Mouse (Mus musculus) liver, embryonic 11.5 days (tissue): Measurements from ENCODE around the gene Rbfox1. TPM values are rescaled to one million over a fixed set of nuclear protein-coding genes. Genes with fewer than 3 reads are reported as not detected.

Experiments used
- ATAC-seq: fragments of 200-750 bp; cut with Nextera tagmentation; replicated peaks from 2 replicates; pipeline ENCODE4 v1.8.0; 2017; ENCODE audit warnings: moderate number of reproducible peaks, mild to moderate bottlenecking, moderate TSS enrichment, moderate library complexity; ENCODE audit not compliant: low FRiP score
- DNase-seq: peaks from one replicate; pipeline ENCODE4 v3.0.0-alpha.2; 2017; ENCODE audit warnings: low spot score
- H3K27ac ChIP-seq: fragments of 300-500 bp; sonication (generic); 2 replicates; pipeline ENCODE4 v1.5.1; 2014; ENCODE audit warnings: mild to moderate bottlenecking, low read depth, low read length, control low read depth
- H3K27me3 ChIP-seq: fragments of 300-500 bp; sonication (generic); replicated peaks from 2 replicates; pipeline ENCODE4 v1.6.1; 2014; ENCODE audit warnings: low read length, mixed read lengths; ENCODE audit not compliant: control insufficient read depth, insufficient read depth
- H3K36me3 ChIP-seq: fragments of 300-500 bp; sonication (generic); 2 replicates; pipeline ENCODE4 v1.6.1; 2014; ENCODE audit warnings: mild to moderate bottlenecking, low read length, moderate library complexity, mixed read lengths; ENCODE audit not compliant: control insufficient read depth, insufficient read depth
- H3K4me1 ChIP-seq: fragments of 300-500 bp; sonication (generic); replicated peaks from 2 replicates; pipeline ENCODE4 v1.6.1; 2014; ENCODE audit warnings: low read length, mixed read lengths; ENCODE audit not compliant: control insufficient read depth, insufficient read depth
- H3K4me2 ChIP-seq: fragments of 300-500 bp; sonication (generic); 2 replicates; pipeline ENCODE4 v1.6.1; 2014; ENCODE audit warnings: mild to moderate bottlenecking, control low read depth, moderate library complexity
- H3K4me3 ChIP-seq: fragments of 300-500 bp; sonication (generic); 2 replicates; pipeline ENCODE4 v1.5.1; 2014; ENCODE audit warnings: low read depth, low read length, control low read depth
- H3K9ac ChIP-seq: fragments of 300-500 bp; sonication (generic); 2 replicates; pipeline ENCODE4 v1.6.1; 2014; ENCODE audit warnings: low read depth, low read length, control low read depth
- H3K9me3 ChIP-seq: fragments of 300-500 bp; sonication (generic); 2 replicates; pipeline ENCODE4 v1.6.1; 2016; ENCODE audit warnings: low read length, inconsistent platforms, mixed read lengths; ENCODE audit not compliant: control insufficient read depth
- WGBS: fragments of 180-500 bp; shearing (Covaris S2); extraction: QIAGEN DNeasy Blood & Tissue Kit; methylation state at CpG from one replicate; pipeline ENCODE4 v1.1.7; 2014; 5-methylcytosine and 5-hydroxymethylcytosine counted together
- polyA plus RNA-seq: library from polyadenylated mRNA; unstranded; fragments of >200 nt; fragmentation: Nextera tagmentation; extraction: Ambion mirVana; gene quantifications from 2 replicates; pipeline ENCODE4 v1.2.1, GENCODE M21; 2014

Rbfox1 gene
- polyA plus RNA-seq, 1 experiment from 2014 or later: 1.4 TPM

DNA sequence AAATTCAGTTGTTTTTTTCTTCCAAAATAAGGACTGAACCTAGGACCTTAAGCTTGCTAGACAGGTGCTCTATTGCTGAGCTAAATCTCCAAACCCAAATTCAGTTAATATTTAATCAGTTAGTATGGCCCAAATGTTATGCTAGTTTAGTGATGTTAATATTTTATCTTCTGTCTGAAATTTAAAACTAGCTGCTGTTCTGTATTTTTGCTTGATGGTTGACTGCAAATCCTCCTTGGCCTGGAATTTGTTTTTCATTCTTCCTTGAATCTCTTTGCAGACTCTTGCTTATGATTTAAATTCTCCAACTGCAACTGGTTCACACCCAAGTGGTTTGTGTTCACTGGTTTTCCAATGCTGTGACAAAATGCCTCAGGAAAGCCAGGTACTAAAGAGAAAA is 121.8 kb downstream of the Rbfox1 start:
- Histone ChIP-seq H3K9ac (no peak overlapping the region), H3K4me3 (no peak overlapping the region), H3K27ac (no peak overlapping the region), H3K9me3 (no peaks in the 10 kb centered on the region), H3K4me1 (no peaks in the 10 kb centered on the region), H3K4me2 (no peak overlapping the region), H3K27me3 (no peaks in the 10 kb centered on the region), H3K36me3 (no peaks in the 10 kb centered on the region)
- DNase-seq (no peak), ATAC-seq (no peak)

DNA sequence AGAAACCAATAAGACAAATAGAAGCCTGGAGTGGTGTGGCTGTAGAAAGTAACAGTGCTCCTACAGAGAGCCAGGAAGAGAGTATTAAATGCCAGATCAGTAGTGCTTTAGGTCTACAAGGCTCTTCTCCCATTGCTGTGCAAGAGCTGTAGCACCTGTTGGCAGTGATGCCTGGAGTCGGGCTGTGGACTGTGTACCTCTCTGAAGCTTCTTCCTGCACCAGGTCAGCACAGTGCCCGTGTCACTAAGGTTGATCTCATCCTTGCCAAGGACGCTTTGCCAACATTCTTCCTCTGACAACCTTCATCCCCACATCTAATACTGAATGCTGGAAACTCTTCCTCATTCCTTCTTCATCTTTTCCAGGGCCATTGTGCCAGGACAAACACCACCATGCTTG is 127.7 kb downstream of the Rbfox1 start:
- H3K4me3 ChIP-seq: no peak overlapping the region
- WGBS: 80% methylated on average over 3 of the region's 3 CpGs

DNA sequence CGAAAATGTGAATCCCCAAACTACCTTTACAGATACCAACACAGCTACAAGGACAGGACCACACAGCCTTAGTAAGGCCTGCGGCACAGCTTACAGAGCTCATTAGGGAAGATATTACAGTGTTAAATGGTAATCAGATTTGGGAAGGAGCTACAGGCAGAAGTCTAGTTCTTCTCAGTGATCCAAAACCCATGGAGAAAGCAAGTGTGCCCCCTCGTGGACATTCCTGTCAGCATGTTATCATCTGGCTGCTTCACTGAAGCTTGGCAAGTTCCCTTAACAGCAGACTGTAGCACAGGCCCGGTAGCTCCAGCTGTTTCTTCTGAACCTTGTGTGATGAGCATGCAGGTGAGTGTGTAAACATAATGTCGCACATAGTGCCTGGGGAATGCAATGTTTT is 133.5 kb downstream of the Rbfox1 start:
- no peak for ATAC-seq
- H3K4me2 ChIP-seq: no peak overlapping the region
- H3K9me3 ChIP-seq: no peaks in the 10 kb centered on the region
- no peaks in the 10 kb centered on the region for H3K4me1 ChIP-seq
- no peaks in the 10 kb centered on the region for H3K36me3 ChIP-seq
- H3K27me3 ChIP-seq: no peaks in the 10 kb centered on the region
- 33% methylated on average over 5 of the region's 5 CpGs for WGBS
- DNase-seq: peak; percentile 43
- no peak overlapping the region for H3K27ac ChIP-seq
- H3K9ac ChIP-seq: no peak overlapping the region
- no peak overlapping the region for H3K4me3 ChIP-seq

More for the DNA sequence above, 127.7 kb downstream of the Rbfox1 start:
- no peaks in the 10 kb centered on the region for H3K36me3 ChIP-seq
- ATAC-seq: no peak
- H3K4me2 ChIP-seq: no peak overlapping the region
- no peaks in the 10 kb centered on the region for H3K9me3 ChIP-seq
- no peaks in the 10 kb centered on the region for H3K27me3 ChIP-seq
- no peak overlapping the region for H3K27ac ChIP-seq
- H3K4me1 ChIP-seq: no peaks in the 10 kb centered on the region
- no peak overlapping the region for H3K9ac ChIP-seq
- DNase-seq: no peak

DNA sequence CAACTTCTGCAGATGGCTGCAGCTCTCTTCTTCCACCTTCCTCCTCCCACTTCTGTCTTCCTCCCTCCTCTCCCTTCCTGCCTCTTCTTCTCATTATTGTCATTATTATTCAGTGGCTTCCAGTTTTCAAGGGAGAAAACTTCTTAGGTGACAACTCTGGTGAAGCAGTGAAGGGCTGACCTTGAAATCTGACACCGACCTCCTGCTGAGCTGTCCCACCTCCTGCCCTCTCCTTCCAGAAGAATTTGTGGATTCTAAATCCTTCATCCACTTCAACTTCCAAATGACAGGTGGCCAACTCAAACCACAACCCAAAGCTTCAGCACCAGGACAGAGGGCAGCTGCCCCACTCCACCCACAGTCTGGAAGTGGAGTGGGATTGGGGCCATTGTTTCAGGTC is 134.2 kb downstream of the Rbfox1 start:
- no peak overlapping the region for H3K4me3 ChIP-seq
- H3K27me3 ChIP-seq: no peaks in the 10 kb centered on the region
- H3K27ac ChIP-seq: no peak overlapping the region
- H3K4me2 ChIP-seq: no peak overlapping the region
- H3K36me3 ChIP-seq: no peaks in the 10 kb centered on the region
- H3K9me3 ChIP-seq: no peaks in the 10 kb centered on the region
- no peaks in the 10 kb centered on the region for H3K4me1 ChIP-seq
- ATAC-seq (no peak), DNase-seq (no peak)
- 22% methylated on average over 1 of the region's 1 CpGs for WGBS
- no peak overlapping the region for H3K9ac ChIP-seq

DNA sequence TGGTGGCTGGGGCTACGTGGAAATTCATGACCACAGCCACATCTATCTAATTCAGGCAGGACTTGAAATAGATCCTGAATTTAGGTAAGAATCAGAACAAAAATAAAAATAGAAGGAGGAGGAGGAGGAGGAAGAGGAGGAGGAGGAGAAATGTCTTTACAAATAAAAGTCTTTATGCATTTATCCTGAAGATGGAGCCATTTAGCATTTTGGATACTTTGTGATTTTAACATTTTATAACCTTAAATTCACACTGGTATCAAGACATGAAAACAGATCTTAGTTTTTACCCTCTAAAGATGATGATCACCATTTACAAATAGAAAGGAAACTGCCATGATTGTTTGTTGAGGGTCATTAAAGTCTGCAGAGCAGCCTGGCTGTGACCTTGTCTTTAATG is 146.1 kb downstream of the Rbfox1 start:
- Histone ChIP-seq H3K27me3 (no peaks in the 10 kb centered on the region), H3K27ac (no peak overlapping the region), H3K36me3 (no peaks in the 10 kb centered on the region), H3K9me3 (no peaks in the 10 kb centered on the region), H3K4me1 (no peaks in the 10 kb centered on the region), H3K4me3 (no peak overlapping the region), H3K9ac (no peak overlapping the region), H3K4me2 (no peak overlapping the region)
- 57% methylated on average over 1 of the region's 1 CpGs for WGBS
- DNase-seq: no peak
- ATAC-seq: no peak

DNA sequence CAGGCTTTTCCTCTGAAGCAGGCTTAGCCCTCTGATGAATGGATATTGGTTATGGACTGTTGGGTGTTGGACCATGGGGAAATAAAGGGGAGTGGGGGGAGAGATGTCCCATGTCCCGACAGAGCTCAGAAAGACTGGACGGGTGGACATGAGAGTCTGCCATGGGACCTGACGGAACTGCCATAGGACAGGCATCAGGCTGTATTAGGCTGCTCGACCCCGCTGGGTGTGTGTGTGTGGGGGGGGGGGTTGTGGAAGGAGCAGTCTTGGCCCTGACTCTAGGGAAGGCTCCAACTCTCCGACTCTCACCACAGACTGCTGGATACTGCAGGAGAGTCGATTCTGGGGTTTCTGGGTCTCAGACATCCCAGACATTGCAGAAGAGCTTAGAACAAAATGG is 147.4 kb downstream of the Rbfox1 start:
- ATAC-seq: no peak
- WGBS: 86% methylated on average over 7 of the region's 7 CpGs
- no peak overlapping the region for H3K4me2 ChIP-seq
- no peak overlapping the region for H3K4me3 ChIP-seq
- no peaks in the 10 kb centered on the region for H3K4me1 ChIP-seq
- H3K27me3 ChIP-seq: no peaks in the 10 kb centered on the region
- no peak overlapping the region for H3K9ac ChIP-seq
- no peaks in the 10 kb centered on the region for H3K36me3 ChIP-seq
- no peak overlapping the region for H3K27ac ChIP-seq
- no peak for DNase-seq
- H3K9me3 ChIP-seq: no peaks in the 10 kb centered on the region

DNA sequence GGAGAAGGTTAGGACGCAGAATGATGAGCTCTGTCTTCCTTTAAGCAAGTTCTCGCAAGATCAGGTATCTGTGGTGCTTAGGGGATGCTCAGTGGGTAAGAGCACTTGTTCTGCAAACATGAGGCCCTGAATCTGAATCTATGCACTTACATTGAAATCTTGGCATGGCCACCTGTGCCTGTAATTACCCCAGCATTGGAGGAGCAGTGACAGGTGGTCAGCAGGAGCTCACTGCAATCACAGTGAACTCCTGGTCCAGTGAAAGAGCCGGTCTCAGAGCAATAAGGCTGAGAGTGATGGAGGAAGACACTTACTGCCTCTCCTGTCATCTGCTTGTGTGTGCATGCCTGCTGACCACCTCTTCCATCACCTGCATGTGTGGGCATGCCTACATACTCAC is 149.7 kb downstream of the Rbfox1 start:
- no peak overlapping the region for H3K4me2 ChIP-seq
- H3K4me1 ChIP-seq: no peaks in the 10 kb centered on the region
- DNase-seq: no peak
- no peaks in the 10 kb centered on the region for H3K9me3 ChIP-seq
- no peak overlapping the region for H3K27ac ChIP-seq
- no peak for ATAC-seq
- H3K4me3 ChIP-seq: no peak overlapping the region
- WGBS: 78% methylated on average over 3 of the region's 3 CpGs
- no peaks in the 10 kb centered on the region for H3K27me3 ChIP-seq
- H3K36me3 ChIP-seq: no peaks in the 10 kb centered on the region
- H3K9ac ChIP-seq: no peak overlapping the region

DNA sequence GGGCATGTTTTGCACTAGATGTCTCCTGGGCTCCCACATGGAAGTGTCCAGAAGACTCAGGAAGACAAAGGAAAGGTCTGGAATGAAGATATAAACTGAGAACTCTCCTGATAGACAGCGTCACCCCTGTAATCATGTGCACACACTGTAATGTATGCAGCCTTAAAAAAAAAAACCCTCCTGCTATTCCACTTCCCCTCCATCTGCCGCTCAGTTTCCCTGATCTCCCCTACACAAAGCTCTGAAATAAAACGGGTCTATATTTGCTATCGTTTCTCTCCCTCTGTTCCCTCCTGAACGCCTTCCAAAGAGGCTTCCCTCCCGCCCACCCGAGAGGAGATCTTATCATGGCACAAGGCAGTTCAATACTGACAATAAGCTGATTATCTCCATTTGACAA is 151.9 kb downstream of the Rbfox1 start:
- no peak overlapping the region for H3K9ac ChIP-seq
- no peaks in the 10 kb centered on the region for H3K27me3 ChIP-seq
- no peak for DNase-seq
- ATAC-seq: no peak
- H3K27ac ChIP-seq: no peak overlapping the region
- H3K9me3 ChIP-seq: no peaks in the 10 kb centered on the region
- H3K4me2 ChIP-seq: no peak overlapping the region
- 79% methylated on average over 7 of the region's 7 CpGs for WGBS
- H3K36me3 ChIP-seq: no peaks in the 10 kb centered on the region
- H3K4me3 ChIP-seq: no peak overlapping the region
- H3K4me1 ChIP-seq: no peaks in the 10 kb centered on the region

DNA sequence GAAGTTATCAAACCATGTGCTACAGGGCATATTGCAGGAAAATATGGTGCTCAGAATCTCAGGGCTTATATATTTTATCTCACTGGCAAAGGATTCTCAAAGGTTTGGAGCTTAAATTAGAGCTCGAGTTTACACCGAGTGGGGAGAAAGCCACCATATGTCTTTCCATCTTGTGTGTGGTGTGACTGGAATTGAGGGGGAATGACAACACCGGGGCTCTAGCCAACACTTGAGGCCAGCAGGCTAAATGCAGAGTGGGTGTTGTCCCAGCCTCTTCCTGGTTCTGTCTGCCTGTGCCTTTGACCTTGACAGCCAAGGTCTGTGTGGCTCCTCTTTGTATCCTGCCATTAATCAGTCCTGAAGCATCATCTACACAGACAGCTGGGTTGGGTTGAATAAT is 157.6 kb downstream of the Rbfox1 start:
- H3K27me3 ChIP-seq: no peaks in the 10 kb centered on the region
- ATAC-seq: no peak
- H3K9ac ChIP-seq: no peak overlapping the region
- DNase-seq: no peak
- no peaks in the 10 kb centered on the region for H3K4me1 ChIP-seq
- H3K36me3 ChIP-seq: no peaks in the 10 kb centered on the region
- 81% methylated on average over 3 of the region's 3 CpGs for WGBS
- H3K9me3 ChIP-seq: no peaks in the 10 kb centered on the region
- no peak overlapping the region for H3K4me2 ChIP-seq
- no peak overlapping the region for H3K4me3 ChIP-seq
- H3K27ac ChIP-seq: no peak overlapping the region
